In genomic region chr2:76088413-76088812, GRCm38 (mm10) we compare ENCODE assay signal across 9 mouse cellular contexts.
DNase-seq lines count a peak whose midpoint lies in the region; ATAC-seq lines count a peak whose summit lies in the region.
"Had no signal": no experiment of that assay in that cellular context is flagged by ENCODE, and none has a peak within 500 bp of the region (broad histone marks: within the 10 kb centered on the region; RNA-seq: fewer than 3 reads in every experiment).

No protein-coding gene starts in this region.

- intact Hi-C loops in left cerebral cortex, postnatal 36 days (cut with DNase I): no loop called here

- no peak for ATAC-seq in kidney, embryonic 14.5 days (ENCODE audit: low FRiP score, low TSS enrichment)

- no peak overlapping the region for H3K9ac ChIP-seq in kidney, embryonic 14.5 days (ENCODE audit: low read depth, low read length)

- H3K4me2 ChIP-seq in kidney, embryonic 14.5 days (replicated peaks; ENCODE audit: low read depth, low read length): no peak overlapping the region

- no peaks in the 10 kb centered on the region for H3K9me3 ChIP-seq in kidney, embryonic 14.5 days (ENCODE audit: control insufficient read depth, low read length)

- no peaks in the 10 kb centered on the region for H3K4me1 ChIP-seq in kidney, embryonic 14.5 days (ENCODE audit: control insufficient read depth, insufficient read depth, low read length)

- H3K36me3 ChIP-seq in kidney, embryonic 14.5 days (ENCODE audit: control insufficient read depth, insufficient read depth, low read length): no peaks in the 10 kb centered on the region

- H3K27ac ChIP-seq in kidney, embryonic 14.5 days (ENCODE audit: low read depth, low read length): 0 out of 2 replicates have a peak overlapping the region, but pooled peaks have one; percentile 24

- WGBS in kidney, embryonic 14.5 days: 62% methylated on average over 5 of the region's 5 CpGs

- DNase-seq in kidney, adult 9 months: no peak
- peak; percentile 42 for DNase-seq in Muller cell, postnatal 12 days (ENCODE audit: inconsistent ontology term)
- peak; percentile 68 for DNase-seq in adrenal gland, postnatal 10 days
- DNase-seq in lung, postnatal 10 days: peak; percentile 85
- DNase-seq in yolk sac, embryonic 10.5 days (ENCODE audit: low spot score): no peak
- no peak for DNase-seq in layer of hippocampus, postnatal 36 days
- no peak for DNase-seq in left cerebral cortex, postnatal 36 days (ENCODE audit: low spot score in 2 of 2)
- DNase-seq: spleen, adult 18-20 months had no signal

- no peaks in the 10 kb centered on the region for H3K27me3 ChIP-seq in kidney, embryonic 14.5 days (ENCODE audit: control insufficient read depth, insufficient read depth, low read length)

- no peak overlapping the region for H3K4me3 ChIP-seq in kidney, embryonic 14.5 days (ENCODE audit: low read length)

Comparison
In these comparisons a context has a peak if more than half of its experiments do, and no peak if none do; other contexts are left out.
1. DNase-seq: peak in Muller cell, postnatal 12 days (single experiment), adrenal gland, postnatal 10 days (single experiment) and lung, postnatal 10 days (single experiment); none in kidney, adult 9 months (single experiment), yolk sac, embryonic 10.5 days (single experiment), layer of hippocampus, postnatal 36 days (0 of 2) and left cerebral cortex, postnatal 36 days (0 of 2).